Mouse (Mus musculus) cerebellum, adult 2 months (tissue): ENCODE measurements at regions not wholly inside any gene's neighbourhood (a gene's known extent, or its start where the extent isn't known, plus 50 kb on each side); places are given as distances from the start of the nearest gene placed in this dataset.

Experiments used
- DNase-seq, 2 experiments: peaks; one replicate each; pipeline ENCODE4 v3.0.0; 2021
- H3K27ac ChIP-seq: fragments of 200-500 bp; 2 replicates; pipeline ENCODE4 v1.5.1; 2012; ENCODE audit warnings: low read length, control low read depth, inconsistent platforms; ENCODE audit not compliant: insufficient read depth
- H3K27me3 ChIP-seq: fragments of 200-500 bp; 2 replicates; pipeline ENCODE4 v1.6.1; 2012; ENCODE audit warnings: inconsistent platforms, mild to moderate bottlenecking, low read length, moderate library complexity; ENCODE audit not compliant: control insufficient read depth, insufficient read depth
- H3K4me1 ChIP-seq: fragments of 200-500 bp; 2 replicates; pipeline ENCODE4 v1.6.1; 2011; ENCODE audit warnings: low read length; ENCODE audit not compliant: control insufficient read depth, insufficient read depth
- H3K4me3 ChIP-seq: fragments of 200-500 bp; replicated peaks from 2 replicates; pipeline ENCODE3; 2011; ENCODE audit warnings: mild to moderate bottlenecking, low read depth, low read length, control low read depth; ENCODE audit not compliant: insufficient read depth
- CTCF ChIP-seq: fragments of 200-500 bp; IDR thresholded peaks from 2 replicates; pipeline ENCODE4 v1.5.1; 2011; ENCODE audit warnings: low read depth, mild to moderate bottlenecking, control low read depth, low read length, moderate library complexity, borderline replicate concordance; ENCODE audit not compliant: insufficient read depth
- POLR2A ChIP-seq: fragments of 200-500 bp; IDR thresholded peaks from 2 replicates; pipeline ENCODE4 v1.6.1; 2011; ENCODE audit warnings: low read length, control low read depth, borderline replicate concordance; ENCODE audit not compliant: insufficient read depth
- WGBS: fragments of 180-500 bp; shearing (Covaris S2); methylation state at CpG from one replicate; pipeline ENCODE4 v1.1.7; 2018; 5-methylcytosine and 5-hydroxymethylcytosine counted together

GRCm38 (mm10) chr3:99046190-99046589 is 94.7 kb upstream of the Wars2 start:
- H3K27ac ChIP-seq: no peak overlapping the region
- H3K4me1 ChIP-seq: no peaks in the 10 kb centered on the region
- no peak for TF ChIP-seq CTCF
- no peak for TF ChIP-seq POLR2A
- H3K27me3 ChIP-seq: no peaks in the 10 kb centered on the region
- H3K4me3 ChIP-seq: no peak overlapping the region
- 79% methylated on average over 6 of the region's 6 CpGs for WGBS
- no peak for DNase-seq

GRCm38 (mm10) chr3:99047156-99047555 is 93.7 kb upstream of the Wars2 start:
- WGBS: 74% methylated on average over 5 of the region's 5 CpGs
- Histone ChIP-seq H3K4me3 (no peak overlapping the region), H3K4me1 (no peaks in the 10 kb centered on the region), H3K27me3 (no peaks in the 10 kb centered on the region), H3K27ac (no peak overlapping the region)
- no peak for DNase-seq
- no peak for TF ChIP-seq POLR2A
- no peak for TF ChIP-seq CTCF

GRCm38 (mm10) chr3:99049305-99049704 is 91.6 kb upstream of the Wars2 start:
- WGBS: 72% methylated on average over 2 of the region's 2 CpGs

GRCm38 (mm10) chr3:99052176-99052575 is 88.7 kb upstream of the Wars2 start:
- Histone ChIP-seq H3K4me3 (no peak overlapping the region), H3K27me3 (no peaks in the 10 kb centered on the region), H3K4me1 (no peaks in the 10 kb centered on the region), H3K27ac (no peak overlapping the region)
- DNase-seq: no peak
- WGBS: 14% methylated on average over 4 of the region's 4 CpGs
- TF ChIP-seq POLR2A (no peak), CTCF (no peak)

More at GRCm38 (mm10) chr3:99049305-99049704, 91.6 kb upstream of the Wars2 start:
- DNase-seq: no peak
- H3K4me3 ChIP-seq: no peak overlapping the region
- no peak overlapping the region for H3K27ac ChIP-seq
- no peaks in the 10 kb centered on the region for H3K4me1 ChIP-seq
- TF ChIP-seq POLR2A (no peak), CTCF (no peak)
- no peaks in the 10 kb centered on the region for H3K27me3 ChIP-seq

- no peaks in the 10 kb centered on the region for H3K27me3 ChIP-seq
- H3K4me1 ChIP-seq: no peaks in the 10 kb centered on the region
- DNase-seq: no peak
- 15% methylated on average over 3 of the region's 3 CpGs for WGBS
- TF ChIP-seq POLR2A: no peak
- no peak for TF ChIP-seq CTCF
- no peak overlapping the region for H3K27ac ChIP-seq
- no peak overlapping the region for H3K4me3 ChIP-seq
Observed at GRCm38 (mm10) chr3:99067168-99067567, 73.7 kb upstream of the Wars2 start.
